Mouse (Mus musculus) regulatory T cell (primary cell): ENCODE results near the gene Zbtb16.

Experiments used
- in situ Hi-C: fragments of 300-600 bp; cut with MboI, MseI; formaldehyde crosslinking; loops from one replicate; pipeline ENCODE4 v1.15.1; 2025; ENCODE audit warnings: high pct_unique_total_duplicates

Gene Zbtb16

DNA sequence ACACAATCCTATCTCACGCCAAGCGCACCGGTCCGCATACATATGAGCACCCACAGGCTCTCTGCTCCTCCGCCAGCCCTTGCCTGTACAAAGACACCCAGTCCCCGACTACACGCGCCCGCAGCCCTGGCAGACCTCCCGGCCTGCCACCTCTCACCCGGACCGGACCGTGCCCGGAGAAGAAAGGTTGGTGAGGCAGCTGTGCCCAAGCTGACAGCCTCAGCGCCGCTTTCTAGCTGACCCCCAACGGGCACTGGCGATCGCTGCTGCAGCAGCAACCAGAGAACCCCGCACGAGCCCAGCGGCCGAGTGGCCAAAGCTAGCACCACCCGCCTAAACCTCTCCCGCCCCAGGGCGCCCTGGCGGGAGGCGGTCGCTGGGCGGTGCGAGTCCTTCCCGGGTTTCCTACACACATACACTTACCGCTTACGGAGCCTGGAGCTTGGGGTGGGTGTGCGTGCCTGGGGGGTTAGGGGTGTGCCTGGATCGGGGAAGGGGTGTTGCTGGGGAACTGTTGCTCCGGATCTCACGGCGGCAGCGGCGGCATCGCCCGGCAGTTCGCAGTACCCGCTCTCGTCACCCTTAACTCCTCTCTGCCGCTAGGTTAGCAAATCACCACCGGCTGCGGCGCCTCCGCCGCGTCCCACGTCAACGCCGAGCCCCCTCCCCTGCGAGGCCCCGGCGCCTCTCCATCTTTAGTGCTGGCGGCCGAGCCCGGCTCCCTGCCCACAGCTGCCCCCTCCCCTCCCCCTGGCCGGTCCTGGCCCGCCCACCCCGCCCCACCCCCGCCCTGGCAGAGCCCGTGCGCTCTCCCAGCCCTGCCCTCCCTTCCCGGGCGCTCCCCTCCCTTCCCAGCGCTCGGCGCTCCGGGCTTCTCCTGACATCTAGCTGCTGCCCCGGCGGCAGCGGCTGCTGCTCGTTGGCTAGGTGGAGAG, at the start of gene Zbtb16:
Gene Zbtb16 (minus strand): TSS at position 592 of the 935 bp plus-strand sequence.
- in situ Hi-C loops, result no loop called here

DNA sequence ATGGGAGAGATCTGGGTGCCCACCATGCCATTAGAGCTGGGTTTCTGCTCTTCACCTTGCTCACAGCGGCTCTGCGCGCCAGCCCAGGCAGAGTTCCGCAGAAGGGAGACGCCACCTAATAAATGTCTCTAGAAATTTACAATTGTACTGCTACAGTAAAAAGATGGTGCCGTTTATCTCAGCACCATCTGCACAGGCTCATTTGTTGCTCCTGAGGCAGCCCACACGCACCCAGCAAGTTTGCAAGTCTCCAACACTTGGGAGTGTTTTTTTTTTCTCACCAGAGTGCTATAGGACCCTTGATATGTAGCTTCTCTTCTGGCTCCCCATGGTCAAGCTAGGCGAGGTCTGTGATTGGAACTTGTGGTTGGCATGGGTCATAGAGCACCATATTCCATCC, 36.9 kb upstream of the Zbtb16 start:
- in situ Hi-C loops, result no loop called here

DNA sequence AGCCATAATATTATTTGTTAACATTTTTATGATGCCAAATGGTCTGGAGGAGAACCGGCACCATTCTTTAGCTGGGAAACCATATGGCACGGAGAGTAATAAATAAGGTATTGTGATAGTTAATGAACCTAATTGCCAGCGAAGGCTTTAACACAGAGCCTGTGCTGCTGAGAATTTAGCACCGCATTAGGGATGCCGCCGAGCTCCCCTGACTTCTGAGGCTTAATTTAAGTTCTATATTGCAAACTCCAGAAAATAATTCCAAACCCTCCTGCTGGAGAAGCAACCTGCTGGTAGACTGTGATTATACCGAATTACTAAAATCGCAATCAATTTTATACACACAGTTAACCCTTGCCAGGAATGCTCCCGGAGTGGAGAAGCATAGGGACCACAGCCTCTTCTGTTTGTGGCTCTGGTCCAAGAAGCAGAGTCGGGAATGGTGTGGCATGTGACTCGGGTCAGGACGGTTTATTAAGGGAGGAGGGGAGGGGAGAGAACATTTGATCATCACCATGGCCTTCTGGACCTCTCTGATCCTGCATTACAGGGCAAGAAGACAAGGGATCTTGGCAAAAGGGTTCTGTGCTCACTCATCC, 30.6 kb upstream of the Zbtb16 start:
- in situ Hi-C loops, result no loop called here

DNA sequence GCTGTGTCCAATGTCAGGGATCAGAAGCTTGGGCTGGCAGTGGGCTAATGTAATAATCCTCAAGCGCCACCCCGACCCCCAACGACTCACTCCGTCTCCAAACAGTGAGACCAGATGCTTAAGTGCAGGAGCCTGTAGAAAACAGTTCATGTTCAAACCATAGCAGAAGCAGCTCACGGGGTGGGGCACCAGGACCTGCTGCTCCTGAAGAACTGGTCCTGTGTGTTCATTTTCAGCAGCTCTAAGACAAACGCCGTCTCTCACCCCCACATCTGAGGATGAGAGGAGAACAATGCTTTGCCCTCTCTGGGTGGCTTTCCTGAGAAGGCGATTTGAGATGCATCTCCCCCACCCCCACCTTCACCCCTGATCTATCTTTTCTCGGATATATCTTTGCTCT, 29.2 kb upstream of the Zbtb16 start:
- in situ Hi-C loops, result no loop called here

DNA sequence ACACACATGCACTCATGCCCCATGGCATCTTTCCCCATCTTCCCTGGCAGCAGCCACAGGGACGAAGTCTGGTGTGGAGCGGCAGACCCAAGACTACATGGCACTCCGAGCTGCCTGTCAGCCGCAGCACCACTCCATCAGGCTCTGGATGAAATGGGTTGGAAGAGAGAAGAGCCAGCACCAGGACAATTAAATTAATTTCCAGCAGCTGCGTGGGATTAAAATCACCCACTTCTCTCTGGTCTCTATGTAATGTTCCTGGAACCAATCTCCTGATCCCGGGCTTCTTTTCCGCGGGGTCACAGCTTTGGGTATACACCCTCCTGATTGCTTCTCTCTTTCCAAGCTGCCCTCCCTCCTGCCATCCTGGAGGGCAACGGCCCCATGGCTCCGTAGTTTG, 25.5 kb upstream of the Zbtb16 start:
- in situ Hi-C loops, result no loop called here

DNA sequence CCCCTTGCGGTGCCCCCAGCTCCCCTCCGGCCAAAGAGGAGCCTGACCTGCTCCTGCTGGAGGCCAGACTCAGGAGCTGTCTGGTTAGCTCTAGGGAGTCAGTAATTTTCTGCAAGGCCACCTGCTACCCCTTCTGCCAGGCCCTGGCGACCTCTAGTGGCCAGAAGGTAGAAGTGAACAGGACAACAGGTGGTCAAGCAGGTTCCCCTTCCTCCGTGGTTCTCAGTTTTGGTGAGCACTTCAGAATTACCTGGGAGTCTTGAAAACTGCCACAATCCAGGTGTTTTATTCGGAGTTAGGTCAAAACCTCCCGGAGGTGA, 24.5 kb upstream of the Zbtb16 start:
- in situ Hi-C loops, result no loop called here

DNA sequence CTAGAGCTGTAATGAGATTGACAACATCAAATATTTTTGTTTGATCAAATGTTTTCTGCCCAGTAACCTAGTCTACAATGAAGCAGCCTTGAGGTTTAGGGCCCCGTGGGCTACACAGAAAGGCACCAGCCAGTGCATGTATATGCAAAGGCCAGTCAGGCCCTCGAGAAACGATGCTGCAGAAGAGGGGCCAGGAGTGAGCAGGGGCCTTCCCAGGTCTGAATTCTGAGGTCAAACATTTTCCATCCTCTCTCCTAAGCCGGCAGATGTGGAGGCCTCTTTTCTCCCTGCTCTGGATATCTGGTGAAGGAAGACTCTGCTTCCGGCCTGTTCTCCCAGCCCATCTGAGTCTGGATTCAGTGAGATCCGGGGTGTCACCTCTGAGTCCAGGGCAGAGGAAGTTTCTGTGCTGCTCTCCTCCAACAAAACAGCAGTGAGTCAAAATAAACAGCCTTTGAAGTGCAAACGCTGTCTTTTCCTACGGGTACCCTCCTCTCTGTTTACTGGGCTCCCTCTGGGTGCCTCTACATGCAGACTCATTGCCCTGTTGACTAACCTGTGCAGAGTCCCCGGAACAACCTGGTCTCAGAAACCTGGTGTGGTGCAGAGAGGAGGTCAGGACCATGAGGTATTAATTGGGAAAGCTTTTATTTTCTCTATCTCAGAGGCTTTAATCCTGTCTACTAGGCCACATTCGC, 24.0 kb upstream of the Zbtb16 start:
- in situ Hi-C loops, result loop anchor here (5.0 kb wide), 1 partner anchor 213 kb away; no protein-coding TSS in a partner anchor

DNA sequence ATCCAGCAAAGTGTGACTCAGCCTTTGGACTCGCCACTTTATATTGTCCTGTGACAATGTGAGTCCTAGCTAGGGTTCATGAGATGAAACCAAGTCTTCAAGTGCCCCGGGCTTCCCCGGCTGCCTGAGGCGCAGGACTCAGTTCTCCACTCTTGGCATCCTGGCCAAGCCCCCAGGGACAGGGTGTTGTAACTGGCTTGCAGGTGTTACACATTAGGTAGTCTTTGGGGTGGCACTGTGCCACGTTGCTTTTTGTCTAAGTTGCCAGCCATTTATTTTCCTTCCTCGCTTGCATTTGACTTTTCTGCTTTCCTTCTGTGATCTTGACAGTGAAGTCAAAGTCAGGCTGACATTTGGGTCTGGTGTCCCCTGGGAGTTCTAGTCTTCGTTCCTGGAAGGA, 21.9 kb upstream of the Zbtb16 start:
- in situ Hi-C loops, result loop anchor here (5.0 kb wide), 1 partner anchor 211 kb away; no protein-coding TSS in a partner anchor

DNA sequence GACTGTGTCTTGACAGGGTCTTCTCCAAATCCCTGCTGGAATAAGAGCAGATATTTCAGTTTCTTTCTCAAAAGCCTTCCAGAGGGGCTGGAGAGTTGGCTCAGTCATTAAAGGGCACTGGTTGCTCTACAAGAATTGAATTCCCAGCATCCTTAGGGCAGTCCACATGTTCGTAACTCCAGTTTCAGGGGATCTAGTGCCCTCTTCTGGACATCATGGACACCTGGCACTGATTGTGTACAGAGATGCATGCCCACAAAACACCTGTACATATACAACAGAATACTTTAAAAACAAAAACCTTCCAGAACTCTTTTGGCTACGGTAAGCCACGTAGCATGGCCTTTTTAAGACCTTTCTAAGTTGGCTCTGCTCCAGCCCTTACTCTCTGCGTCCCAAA, 20.2 kb upstream of the Zbtb16 start:
- in situ Hi-C loops, result loop anchor here (5.0 kb wide), 1 partner anchor 209 kb away; no protein-coding TSS in a partner anchor

DNA sequence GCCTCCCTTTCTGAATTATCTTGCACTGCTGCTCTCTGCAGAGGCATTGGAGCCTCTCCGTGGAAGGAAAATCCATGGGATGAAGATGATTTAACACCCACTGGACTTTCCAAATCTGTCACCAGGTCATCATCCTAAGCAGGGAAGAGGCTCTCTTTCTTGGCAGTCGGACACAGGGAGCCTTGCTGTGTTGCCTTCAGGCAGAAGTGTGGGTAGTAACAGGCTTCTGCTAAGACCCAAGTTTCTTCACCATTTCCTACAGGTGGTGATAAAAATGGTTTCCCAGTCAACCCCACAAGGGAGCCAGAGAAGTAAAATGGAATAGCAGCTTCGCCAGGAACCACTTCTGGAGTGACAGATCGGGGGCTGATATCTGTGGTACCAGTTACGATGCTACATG, 13.5 kb upstream of the Zbtb16 start:
- in situ Hi-C loops, result no loop called here

DNA sequence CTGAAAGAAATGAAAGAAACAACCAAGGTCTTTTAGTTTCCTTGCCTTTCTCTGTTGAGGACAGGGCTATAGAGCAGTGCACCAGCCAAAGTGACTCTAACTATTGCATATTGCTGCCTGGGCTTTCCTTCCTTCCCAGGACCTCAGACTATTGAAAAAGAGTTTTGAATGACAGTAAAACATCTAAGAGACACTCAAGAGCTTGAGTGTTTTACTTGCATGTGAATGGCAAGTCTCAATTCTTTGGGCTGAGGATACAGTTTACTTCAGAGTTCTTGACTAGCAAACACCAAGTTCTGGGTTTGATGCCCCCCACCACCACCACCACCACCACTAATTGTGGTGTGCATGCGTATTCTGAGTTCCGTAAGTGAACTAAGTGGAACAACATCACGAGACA, 3.5 kb upstream of the Zbtb16 start:
- in situ Hi-C loops, result no loop called here

DNA sequence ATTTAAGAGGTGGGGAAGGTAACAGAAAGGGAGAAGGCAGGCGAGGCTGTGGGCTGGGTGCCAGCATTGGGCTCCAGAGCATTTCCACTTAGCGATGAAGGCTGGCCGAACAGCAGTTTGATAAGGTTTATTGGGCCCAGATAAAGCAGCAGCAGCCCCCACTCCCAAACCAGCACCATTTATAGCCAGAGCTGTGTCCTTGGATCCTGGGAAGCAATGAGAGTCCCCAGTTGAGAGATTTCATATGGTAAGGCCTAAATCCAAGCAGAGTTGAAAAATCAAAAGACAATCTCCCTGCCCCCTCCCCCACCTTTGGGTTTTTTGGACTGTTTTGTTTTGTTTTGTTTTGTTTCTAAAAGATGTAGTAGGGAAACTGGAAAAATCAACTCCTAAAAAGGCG, 2.3 kb upstream of the Zbtb16 start:
- in situ Hi-C loops, result no loop called here

DNA sequence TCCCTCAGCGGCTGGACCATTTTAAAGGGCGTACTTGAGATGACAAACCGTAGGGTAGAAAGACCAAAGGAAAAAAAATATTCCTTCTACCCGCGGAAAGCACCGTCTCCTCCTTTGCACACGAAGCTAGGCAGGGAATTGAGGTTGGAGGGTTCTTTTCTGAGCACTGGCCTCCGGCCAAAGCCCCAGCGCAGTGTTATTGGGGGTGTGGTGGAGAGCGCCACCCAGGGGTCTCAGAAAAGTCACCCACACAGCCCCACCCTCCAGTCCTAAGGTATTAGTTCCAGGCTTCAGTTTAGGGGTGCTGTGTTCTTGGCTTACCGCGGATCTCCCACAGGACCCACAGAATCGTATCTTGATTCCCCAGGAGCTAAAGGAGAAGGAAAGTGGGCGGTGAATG, 1.2 kb upstream of the Zbtb16 start:
- in situ Hi-C loops, result no loop called here

DNA sequence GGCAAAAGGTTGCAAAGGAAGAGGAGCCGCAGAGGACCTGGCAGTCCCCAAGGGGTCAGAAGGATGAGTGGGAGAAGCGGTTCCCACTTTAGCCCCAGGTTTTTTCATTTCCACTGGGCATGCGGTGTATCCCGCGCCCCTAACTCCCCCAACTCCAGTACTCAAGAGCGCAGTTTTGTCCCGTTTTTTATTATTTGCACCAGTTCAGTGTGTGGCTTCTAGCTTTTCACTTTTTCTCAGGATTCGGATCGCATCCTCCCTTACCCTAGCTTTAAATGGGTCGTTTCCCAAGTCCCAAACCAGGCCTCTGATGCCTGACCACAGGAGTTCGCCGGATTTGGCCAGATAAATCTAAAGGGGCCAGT, 526 bp upstream of the Zbtb16 start:
- in situ Hi-C loops, result no loop called here

DNA sequence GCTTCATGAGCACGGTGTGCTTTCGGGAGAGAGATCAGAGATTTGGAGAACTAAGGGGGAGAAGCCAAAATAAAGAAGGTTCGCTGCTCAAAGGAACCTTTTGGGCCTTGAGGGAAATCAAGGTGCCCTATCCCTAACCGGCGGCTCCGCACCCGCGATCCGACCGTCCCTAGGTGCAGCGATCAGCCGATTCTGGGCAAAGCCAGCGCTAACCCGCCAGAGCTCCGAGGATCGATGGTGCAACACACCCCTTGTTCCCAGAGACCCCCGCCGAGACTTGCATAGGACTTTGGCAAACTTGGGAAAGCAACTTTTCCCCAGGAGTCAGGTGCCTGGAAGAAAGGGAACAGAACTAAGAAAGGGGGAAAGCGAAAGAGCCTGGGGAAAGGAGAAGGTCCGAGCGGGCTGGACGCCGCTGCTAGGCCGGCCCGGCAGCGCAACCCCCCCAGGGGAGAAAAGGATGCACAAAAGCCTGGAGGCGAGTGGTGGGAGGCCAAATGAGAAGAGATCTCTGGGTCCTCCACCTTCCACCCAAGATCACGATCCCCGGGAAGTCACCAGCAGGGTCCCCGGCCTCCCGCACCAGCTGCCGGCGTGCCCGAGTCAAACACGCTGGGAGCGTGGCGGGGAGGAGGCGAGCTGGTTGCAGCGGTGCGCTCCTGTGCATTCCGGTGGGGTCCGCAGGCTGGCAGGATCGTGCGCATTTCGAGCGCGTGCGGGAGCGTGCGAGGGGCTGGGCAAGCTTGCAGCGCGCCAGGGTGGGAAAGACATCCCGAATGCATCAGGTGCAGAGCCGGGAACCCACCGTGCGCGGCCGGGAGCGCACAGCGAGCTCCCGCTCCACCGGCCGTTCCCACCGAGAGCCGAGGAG, 1.2 kb downstream of the Zbtb16 start:
- in situ Hi-C loops, result no loop called here

DNA sequence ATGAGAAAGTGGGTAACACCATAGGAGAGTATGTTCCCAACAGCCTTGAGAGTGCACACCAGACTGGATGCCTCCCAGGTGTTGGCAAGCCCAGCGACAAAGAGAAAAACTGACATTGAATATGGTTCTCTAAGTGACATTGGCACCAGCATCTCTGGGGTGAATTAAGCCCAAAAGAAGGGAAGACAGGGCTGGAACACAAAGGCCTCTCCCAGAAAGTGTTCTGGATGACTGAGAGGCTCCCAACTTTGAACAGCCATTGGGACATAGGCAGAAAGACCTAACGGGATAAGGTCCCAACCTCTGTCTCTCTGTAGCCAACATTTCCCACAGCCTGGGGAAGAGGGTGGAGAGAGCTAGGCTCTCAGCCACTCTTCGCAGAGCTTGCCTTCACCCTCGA, 2.0 kb downstream of the Zbtb16 start:
- in situ Hi-C loops, result no loop called here

DNA sequence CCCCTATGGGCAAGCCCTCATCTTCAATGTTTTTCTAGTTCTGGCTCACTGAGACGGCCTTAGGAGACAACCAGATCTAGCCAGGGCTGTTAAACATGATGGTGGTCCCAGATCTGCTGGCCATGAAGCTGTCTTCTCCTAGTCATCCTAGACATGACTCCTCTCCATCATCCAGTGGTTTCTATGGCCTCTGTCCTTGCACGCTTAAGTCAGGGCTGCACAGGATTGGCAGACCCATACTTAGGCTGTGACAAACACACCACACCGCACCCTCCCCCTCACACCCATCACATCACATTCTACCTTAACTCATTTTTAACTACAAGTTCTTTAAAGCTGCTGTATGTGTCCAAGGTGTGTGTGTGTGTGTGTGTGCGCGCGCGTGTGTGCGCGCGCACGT, 2.5 kb downstream of the Zbtb16 start:
- in situ Hi-C loops, result no loop called here

DNA sequence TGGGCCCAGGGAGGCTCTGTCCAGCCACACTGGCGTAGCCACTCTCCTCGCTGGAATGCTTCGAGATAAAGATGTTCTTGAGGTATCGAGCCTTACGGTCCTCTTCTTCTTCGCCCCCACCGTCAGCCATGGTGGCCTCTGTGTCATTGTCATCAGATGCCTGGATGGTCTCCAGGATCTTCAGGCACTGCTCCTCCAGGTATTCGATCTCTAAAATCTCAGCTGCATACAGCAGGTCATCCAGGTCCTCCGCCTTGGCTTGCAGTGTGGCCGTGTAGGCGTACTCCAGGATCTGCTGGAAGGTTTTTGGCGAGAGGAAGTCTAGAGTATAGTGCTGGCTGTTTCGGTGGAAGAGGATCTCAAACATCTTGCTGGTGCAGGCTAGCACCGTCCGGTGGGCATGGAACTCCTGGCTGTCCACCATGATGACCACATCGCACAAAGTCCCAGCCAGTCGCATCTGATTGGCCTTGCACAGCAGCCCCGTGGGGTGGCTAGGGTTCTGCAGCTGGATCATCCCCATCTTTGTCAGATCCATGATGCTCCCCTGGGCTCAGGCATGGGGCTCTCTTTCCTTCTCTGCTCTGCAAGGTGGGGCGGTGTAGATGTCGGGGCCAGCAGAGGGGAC, 3.4 kb downstream of the Zbtb16 start:
- in situ Hi-C loops, result no loop called here

DNA sequence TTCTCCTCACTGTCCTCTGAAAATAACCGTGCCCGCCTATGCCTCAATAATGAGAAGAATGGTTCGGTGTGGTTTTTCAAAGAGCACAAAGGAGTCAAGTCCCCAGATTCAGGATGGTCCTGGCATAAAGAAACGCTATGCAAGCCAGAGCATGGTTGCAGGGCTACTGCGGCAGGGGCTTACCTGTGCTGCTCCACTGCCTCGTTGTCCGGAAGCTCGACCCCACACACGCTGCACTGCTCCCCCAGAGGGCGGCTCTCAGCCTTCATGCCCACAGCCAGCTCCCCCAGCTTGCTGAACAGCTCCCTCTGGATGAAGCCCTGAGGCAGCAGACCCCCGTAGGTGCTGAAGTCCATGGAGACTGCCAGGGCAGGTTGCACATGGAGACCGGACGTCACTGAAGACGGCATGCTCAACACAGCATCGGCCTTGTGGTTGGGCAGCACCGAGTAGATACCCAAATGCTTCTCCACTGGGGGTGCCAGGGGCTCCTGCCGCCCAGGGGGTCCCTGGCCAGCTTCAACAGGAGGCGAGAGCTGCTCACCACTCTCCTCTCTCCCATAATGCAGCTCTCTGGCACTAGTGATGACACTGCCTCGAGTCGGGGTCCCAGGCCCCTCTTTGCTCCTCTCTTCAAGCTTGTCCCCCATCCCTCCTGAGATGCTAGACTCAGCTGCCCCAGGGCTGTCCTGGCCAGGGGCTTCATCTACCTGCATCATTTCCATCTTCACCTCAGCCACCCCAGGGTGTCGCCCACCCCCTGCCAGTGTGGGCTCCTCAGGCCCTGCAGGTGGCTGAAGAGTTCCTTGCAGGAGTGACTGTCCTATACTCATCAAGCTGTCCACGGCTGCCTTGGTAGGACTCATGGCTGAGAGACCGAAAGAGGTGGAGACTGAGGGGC, 4.2 kb downstream of the Zbtb16 start:
- in situ Hi-C loops, result no loop called here

DNA sequence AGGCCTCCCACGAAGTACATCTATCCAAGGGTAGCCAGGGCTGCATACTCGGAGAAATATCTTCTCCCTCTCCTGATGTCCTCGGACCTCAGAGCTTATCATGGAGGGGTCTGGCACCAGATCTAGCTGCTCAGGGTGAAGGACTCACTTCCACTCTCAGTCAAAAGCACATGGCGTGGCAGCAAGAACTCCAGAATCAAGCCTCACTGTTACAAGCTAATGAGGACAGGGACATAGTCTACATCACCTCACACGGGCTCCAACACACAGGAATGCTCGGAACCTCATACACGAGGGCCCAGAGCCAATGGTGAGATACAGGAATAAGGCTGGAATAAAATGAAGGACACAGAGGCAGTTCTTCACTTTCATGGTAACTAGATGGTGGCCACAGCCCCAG, 7.2 kb downstream of the Zbtb16 start:
- in situ Hi-C loops, result no loop called here
